Mouse (Mus musculus) ES-E14 (cell line): ENCODE measurements around the gene Cd247.

Experiments
- CHD2 ChIP-seq: IDR thresholded peaks from 2 replicates; pipeline ENCODE4 v1.6.1; 2014; ENCODE audit warnings: mild to moderate bottlenecking, low read depth, low read length, inconsistent platforms
- HCFC1 ChIP-seq: IDR thresholded peaks from 2 replicates; pipeline ENCODE4 v1.6.1; 2012; ENCODE audit warnings: low read length, inconsistent platforms, borderline replicate concordance; ENCODE audit not compliant: insufficient read depth
- MAFK ChIP-seq: IDR thresholded peaks from 2 replicates; pipeline ENCODE4 v1.6.1; 2014; ENCODE audit warnings: mild to moderate bottlenecking, low read depth, low read length, inconsistent platforms; ENCODE audit not compliant: insufficient read depth
- ZC3H11A ChIP-seq: IDR thresholded peaks from 2 replicates; pipeline ENCODE4 v1.6.1; 2012; ENCODE audit warnings: low read depth, mild to moderate bottlenecking, inconsistent platforms, low read length, borderline replicate concordance
- ZNF384 ChIP-seq: IDR thresholded peaks from 2 replicates; pipeline ENCODE4 v1.6.1; 2012; ENCODE audit warnings: low read depth, low read length, inconsistent platforms

DNA sequence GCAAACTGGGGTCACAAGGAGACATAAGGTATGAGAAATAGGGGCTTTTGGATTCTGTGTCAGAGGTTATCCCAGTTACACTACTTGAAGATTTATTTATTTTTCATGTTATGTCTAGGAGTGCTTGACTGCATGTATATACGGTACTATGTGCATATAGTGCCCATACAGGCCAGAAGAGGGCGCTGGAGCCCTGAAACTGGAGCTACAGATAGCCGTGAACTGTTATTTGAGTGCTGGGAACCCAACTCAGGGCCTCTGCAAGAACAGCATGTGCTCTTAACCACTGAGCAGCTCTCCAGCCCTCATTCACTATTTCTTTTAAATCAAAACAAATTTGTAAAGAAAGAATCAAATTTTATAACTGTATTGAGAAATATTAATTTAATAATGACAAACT lies 132.5 kb downstream of the Cd247 start:
- TF ChIP-seq ZC3H11A: no peak
- no peak for TF ChIP-seq ZNF384
- TF ChIP-seq MAFK: no peak
- no peak for TF ChIP-seq CHD2
- TF ChIP-seq HCFC1: no peak
